Mouse (Mus musculus) thymus, postnatal 10 days (tissue): ENCODE data around the gene Acsbg2.
A peak's percentile ranks its signal among the peaks of the same experiment; 100 is the strongest.

Source experiments
- DNase-seq, 2 experiments: peaks; one replicate each; pipeline ENCODE4 v3.0.0; 2021; ENCODE audit warnings: low spot score in 2 of 2

The Acsbg2 gene

DNA sequence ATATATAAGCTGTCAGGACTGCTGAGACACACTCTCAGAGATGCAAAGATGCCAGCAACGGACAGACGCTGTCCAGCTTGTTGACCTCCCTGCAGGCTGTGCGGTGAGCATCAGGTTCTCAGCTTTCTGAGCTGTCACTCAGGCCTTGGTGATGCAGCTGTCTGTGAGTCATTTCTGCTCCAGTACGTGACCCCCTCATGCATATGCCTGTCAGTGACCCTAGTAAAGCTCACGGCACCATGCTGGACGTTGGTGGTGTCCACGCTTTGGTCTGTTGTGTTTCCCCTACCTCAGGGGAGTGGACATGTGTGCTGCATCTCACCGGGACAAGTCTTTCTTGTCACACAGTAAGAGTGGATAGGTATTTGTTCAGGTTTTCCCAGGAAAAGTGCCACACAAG lies 2.5 kb downstream of the Acsbg2 start:
- no peak for DNase-seq

DNA sequence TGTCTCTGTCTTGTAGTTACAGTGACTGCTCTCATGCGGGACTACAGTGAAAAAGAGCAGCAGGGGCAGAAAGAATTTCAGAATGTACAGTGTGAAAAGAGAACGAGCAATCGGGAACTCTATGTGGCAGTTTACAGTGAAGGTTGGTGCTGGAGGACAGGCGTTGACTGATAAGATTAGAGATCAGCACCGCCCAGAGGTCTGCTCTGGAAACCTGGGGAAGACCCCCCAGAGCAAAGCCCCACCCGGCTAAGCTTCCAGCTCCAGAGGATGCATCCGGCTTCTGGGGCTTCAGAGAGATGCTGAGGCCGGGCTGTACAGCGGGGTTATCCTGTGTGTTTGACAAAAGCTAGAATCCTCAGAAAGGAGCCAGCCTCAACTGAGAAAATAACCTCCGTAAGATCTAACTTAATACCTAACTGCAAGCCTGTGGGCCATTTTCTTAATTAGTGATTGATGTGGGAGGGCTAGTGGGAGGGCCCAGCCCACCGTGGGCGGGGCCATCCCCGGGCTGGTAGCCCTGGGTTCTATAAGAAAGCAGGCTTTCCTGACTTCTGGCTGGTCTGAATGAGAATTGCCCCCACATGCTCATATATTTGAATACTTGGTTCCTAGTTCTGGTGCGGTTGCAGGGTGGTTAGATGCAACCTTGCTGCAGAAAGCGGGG lies 3.8 kb downstream of the Acsbg2 start:
- no peak for DNase-seq

- no peak for DNase-seq
These were observed 4.7 kb downstream of the Acsbg2 start for GRCm38 (mm10) chr17:56869481-56869977.

GRCm38 (mm10) chr17:56866071-56866470 lies 8.2 kb downstream of the Acsbg2 start:
- no peak for DNase-seq

DNA sequence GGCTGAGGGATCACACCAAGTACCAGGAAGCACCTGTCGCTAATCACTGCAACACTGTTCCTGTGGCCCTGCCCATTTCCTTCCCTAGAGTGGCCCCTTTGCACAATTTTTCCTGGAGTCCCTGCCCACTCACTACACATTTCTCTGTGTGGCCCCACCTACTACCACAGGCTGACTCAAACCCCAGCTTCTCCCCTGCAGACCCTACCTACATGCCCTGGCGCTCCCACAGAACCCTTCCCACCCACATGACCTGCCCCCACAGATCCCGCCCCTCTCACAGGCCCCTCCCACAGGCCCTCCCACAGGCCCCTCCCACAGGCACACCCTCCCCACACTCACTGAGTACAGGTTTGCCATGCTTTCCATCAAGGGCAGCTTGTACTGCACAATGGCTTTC lies 13.1 kb downstream of the Acsbg2 start:
- no peak for DNase-seq

GRCm38 (mm10) chr17:56858922-56859321 lies 15.3 kb downstream of the Acsbg2 start:
- DNase-seq, result no peak

DNA sequence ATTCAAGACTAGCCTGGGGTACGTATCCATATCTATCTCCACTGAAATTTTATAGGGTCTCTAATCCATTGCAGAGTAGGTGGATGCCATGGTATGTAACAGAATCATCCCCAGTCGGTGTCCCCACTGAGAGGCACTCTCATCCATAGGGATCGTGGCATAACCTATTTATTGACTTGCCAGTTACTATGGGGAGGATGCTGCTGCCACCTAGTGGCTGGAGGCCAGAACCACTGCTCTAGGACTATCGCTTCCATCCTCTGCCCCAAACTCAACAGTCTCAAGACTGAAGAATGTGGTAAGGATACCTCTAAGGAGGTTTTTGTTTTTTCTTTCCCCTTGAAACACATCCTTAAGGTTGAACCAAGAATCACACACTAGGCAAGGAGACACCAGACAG lies 16.0 kb downstream of the Acsbg2 start:
- peak; percentile 30 to 71 for DNase-seq

DNA sequence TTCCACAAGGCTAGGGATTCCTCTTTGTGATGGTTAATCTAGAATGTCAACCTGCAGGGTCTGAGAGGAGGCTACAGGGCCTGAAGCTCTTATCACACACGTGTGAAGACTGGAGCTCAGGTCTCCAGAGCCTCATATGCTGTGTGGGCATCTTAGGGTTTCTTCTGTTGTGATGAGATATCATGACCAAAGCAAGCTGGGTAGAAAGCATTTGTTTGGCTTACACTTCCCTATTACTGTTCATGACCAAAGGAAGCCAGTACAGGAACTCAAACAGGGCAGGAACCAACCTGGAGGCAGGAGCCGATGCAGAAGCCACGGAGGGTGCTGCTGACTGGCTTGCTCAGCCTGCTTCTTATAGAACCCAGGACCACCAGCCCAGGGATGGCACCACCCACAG lies 18.8 kb downstream of the Acsbg2 start:
- no peak for DNase-seq

DNA sequence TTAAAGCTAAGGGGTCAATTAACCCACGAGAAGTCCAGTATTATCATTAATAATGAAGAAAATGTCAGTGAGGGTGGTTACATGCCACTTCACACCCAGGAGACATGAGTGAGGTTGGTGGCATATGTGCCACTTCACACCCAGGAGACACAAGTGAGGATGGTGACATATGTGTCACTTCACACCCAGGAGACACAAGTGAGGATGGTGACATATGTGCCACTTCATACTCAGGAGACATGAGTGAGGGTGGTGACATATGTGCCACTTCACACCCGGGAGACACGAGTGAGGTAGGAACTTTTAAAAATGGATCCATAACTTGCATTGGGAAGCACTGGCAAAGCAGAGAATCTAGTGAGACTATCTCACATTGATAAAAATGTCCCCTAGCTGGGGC lies 23.1 kb downstream of the Acsbg2 start:
- no peak for DNase-seq

- no peak for DNase-seq
These were observed 24.5 kb downstream of the Acsbg2 start for GRCm38 (mm10) chr17:56849710-56850109.

GRCm38 (mm10) chr17:56848785-56849184 lies 25.5 kb downstream of the Acsbg2 start:
- no peak for DNase-seq

GRCm38 (mm10) chr17:56843678-56844077 lies 30.6 kb downstream of the Acsbg2 start:
- peak; percentile 51 to 59 for DNase-seq

GRCm38 (mm10) chr17:56842173-56842572 lies 32.1 kb downstream of the Acsbg2 start:
- DNase-seq, result no peak

DNA sequence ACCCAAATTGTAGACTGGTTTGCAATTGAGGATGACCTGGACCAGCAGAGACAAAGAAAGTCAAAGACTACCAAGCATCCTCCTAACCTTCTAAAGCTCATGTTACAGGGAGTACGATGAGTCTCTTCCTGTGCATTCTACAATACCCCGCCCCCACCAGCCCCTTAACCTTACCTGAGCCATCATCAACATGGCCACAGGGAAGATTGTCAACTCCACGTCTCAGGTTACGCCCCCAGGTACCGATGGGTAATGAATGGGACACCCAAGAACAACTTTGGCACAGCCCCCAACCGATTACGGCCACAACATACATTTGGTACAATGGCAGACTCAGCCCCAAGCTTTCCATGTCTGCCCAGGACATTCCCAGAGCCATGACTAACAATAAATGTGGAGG lies 33.7 kb downstream of the Acsbg2 start:
- DNase-seq, result no peak

DNA sequence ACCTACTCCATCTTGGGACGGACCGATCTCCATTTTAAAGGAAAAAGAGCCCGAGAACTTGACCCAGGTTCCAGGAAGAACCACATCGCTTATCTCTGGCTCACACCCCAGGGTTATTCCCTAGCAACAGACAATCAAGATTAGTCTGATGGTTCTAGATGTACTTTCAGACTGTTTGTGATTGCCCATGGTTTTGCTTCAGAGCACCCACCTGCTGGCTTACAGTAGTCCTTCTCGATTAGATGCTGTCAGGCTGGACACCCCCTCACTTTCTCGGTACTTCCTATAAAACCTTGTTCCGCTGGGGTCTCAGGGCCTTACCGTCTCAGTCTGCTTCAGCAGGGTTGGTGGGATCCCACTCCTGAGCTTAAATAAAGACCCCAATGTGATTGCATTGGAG lies 37.9 kb downstream of the Acsbg2 start:
- no peak for DNase-seq

DNA sequence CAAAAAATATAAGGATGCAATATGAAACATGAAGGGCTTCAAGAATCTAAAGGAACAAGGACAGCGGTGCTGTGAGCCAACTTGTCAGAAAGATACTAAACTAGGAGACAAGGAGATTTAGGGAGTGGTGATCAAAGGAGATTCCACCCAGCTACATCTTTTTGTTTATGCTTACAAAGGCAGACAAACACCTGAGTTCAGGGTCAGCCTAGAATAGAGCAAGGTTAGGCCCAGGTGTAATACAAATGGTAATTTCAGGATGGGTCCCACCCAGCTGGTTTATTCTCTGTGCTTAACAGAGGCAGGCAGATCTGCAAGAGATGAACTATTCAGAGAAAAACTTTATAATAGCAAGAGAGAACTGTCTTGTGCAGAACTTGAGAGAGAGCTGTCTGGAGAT lies 40.9 kb downstream of the Acsbg2 start:
- no peak for DNase-seq

GRCm38 (mm10) chr17:56832918-56833317 lies 41.3 kb downstream of the Acsbg2 start:
- DNase-seq, result no peak

- peak; percentile 98 to 99 for DNase-seq
These were observed 43.0 kb downstream of the Acsbg2 start for GRCm38 (mm10) chr17:56831111-56831816.

- DNase-seq, result no peak
These were observed 43.7 kb downstream of the Acsbg2 start, which contains the start of gene Rfx2 for GRCm38 (mm10) chr17:56830411-56831110. Gene Rfx2, minus strand, starts transcription at chr17:56831013.

DNA sequence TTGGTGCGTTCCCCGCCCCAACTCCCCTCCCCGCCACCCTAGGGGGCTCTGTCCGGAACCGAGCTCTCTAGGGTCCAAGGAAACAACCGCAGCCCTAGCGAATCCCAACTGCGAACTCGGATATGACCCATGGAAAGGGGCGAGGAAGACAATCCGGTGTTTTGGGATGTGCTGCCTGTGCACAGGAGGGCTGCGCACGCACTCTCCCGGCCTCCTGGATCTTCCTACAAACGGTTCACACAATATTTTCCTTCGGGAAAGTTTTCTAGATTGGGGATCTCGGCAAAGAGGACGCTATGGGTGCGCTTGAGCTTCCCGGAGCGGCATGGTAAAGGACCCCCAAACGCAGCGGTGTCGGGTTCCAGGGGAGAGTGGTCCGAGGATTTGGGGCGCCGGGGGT lies 44.5 kb downstream of the Acsbg2 start:
- DNase-seq, result no peak

DNA sequence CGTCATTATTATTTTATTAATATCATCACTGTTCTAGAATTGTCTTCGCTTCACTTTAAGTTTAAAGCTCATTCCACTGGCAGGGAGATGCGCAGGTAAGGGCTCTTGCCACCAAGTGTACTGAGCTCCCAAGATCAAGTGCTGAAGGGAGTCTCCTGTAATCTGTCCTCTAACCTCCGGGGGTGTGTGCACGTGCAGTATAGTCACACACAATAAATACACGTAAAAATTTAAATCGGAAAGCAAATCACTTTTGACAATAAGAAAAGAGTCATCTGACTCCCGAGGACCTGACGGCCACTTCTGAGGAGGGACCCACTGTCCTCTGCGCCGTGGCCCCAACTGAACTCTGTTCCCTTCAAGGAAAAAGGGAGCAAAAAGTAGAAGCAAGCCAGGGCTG lies 45.1 kb downstream of the Acsbg2 start:
- DNase-seq, result no peak

DNA sequence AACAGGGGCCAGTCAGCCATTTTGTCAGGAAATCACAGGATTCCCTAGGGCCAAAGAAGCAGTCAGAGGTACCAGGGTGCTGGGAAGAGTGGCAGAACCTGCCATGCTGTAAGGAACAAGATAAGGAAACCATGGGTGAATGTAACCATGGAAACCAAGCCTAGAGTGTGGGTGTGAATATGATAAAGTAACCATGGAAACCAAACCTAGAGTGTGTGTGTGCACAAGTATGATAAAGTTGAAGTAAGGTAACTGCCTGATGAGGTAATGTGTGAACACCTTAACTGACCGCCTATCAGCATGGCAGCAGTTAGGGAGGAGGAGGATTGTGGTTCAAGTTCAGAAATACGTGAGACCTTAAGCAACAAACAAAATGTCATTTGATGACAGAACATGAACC lies 47.5 kb downstream of the Acsbg2 start:
- no peak for DNase-seq

GRCm38 (mm10) chr17:56823352-56823751 lies 50.9 kb downstream of the Acsbg2 start:
- no peak for DNase-seq
